Mouse (Mus musculus): ENCODE measurements around the gene Pkp4.

- TF ChIP-seq CTCF (IDR thresholded peaks at IDR 0.05; ENCODE audit: low read depth) (no peak), EP300 (IDR thresholded peaks at IDR 0.05; ENCODE audit: low read depth) (no peak)
Measured at GRCm38 (mm10) chr2:59286247-59286646, 125.6 kb downstream of the Pkp4 start.

Data from liver, postnatal 0 days (tissue).